Mouse (Mus musculus): ENCODE data around the gene Gcnt3.

The Gcnt3 gene

DNA sequence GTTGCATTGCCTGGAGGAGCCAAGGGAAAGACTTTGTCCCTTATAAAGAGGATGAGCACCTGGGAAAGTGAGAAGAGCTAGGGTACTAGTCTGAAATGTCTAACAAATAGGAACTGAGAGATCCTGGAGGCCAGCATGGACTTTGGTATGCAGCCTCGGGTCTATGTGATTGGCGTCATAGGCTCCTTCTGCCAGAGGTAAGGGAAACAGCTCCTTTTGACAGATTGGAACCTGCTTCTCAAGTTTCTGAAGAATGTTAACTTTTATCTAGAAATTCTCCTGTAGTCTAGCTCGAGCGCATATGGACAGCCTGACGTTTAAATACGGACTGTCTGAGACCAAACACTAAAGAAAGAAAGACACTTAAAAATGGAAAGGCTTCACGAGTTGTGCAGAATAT lies at the start of gene Gcnt3:
Gene Gcnt3, minus strand, starts transcription at position 101 of the 400 bp plus-strand sequence.
- no peak for DNase-seq (ENCODE audit: low spot score)

GRCm38 (mm10) chr9:70087379-70087778 lies 49.5 kb upstream of the Gcnt3 start:
- DNase-seq (ENCODE audit: low spot score): no peak

DNA sequence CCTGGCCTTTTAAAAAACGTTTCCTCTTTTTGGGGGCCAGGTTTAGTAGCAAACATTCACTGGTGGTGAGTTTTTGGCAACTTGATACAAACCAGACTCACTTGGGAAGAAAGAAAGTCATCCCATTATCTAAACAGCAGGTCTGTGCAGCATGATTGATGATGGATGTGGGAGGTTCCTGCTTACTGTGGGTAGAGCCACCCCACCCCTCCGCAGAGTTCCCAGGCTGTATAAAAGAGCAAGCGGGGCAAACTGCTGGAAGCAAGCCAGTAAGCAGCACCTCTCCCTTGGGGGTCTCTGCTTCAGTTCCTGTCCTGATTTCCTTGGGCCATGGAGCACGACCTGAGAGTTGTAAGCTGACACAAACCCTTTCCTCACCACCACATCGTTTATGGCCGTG lies 48.2 kb upstream of the Gcnt3 start:
- no peak for DNase-seq (ENCODE audit: low spot score)

DNA sequence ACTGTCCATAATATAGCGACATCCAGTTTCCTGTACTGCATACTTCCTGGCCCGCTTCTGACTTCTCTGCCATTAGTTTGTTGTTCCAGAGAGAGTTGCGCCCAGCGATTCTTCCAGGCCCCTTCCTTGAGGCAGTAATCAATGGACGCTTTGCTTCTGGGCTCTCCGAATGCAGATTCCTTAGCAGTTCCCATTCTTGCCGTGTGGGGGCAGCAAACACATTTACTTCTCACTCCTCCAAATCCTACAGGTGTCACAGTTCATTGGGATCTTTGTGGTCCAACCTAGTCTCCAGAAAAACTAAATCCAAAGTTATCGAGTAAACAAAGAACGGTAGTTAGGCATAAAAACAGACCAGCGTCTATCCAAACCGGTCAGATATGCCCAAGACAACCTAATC lies 46.2 kb upstream of the Gcnt3 start:
- DNase-seq (ENCODE audit: low spot score): peak; percentile 29

GRCm38 (mm10) chr9:70082357-70083204 lies 44.7 kb upstream of the Gcnt3 start:
- DNase-seq (ENCODE audit: low spot score): no peak

- DNase-seq (ENCODE audit: low spot score): no peak
Measured at GRCm38 (mm10) chr9:70081767-70082166, 43.9 kb upstream of the Gcnt3 start.

DNA sequence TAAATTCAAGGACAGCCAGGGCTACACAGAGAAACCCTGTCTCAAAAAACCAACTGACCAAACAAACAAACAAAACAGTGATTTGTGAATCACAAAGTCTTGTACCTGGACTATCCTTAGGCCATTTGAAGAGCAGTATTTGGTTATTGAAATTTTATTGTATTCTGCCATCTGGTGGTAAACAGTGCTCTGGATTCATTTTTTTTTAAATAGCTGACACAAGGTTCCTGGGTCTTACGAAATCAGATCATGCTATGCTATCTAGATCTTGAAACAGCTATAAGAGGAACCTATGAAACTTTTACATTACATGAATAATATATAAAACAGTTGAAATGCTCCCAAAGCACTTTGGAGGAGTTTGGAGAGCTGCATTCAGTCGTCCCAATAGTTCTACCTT lies 43.1 kb upstream of the Gcnt3 start:
- DNase-seq (ENCODE audit: low spot score): no peak

DNA sequence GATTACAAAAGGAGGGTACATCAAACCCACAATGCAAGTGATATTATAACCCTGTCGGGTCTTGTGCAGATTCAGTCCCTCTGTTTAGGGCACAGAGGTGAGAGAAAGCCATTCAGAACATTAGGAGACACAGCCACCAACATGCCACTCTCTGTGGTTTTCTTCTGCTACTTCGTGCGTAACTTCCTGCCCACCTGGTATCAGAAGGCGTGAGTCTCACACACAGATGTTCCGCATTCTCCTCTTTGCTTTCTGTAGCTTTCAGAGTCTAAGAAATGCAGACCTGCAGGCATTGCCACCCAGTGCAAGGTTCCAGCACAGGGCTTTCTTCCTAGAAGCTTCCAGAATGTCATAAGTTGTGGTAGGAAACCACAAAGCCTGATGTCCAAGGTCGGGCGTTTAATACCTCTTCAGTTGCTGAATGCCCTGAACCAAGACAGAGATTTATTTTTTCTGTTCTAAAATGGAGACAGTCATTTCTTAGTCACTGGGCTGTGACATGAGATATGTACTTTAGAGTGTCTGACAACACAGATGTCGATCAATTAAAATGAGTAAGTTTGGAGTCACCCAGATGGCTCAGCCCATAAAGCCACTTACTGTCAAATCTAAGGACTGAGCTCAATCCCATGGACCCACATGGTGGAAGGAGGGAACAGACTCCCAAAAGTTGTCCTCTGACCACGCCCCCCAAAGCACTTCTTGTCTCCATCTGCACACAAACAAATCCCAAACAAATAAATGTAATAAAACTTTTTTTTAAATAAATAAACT lies 42.3 kb upstream of the Gcnt3 start:
- no peak for DNase-seq (ENCODE audit: low spot score)

- DNase-seq (ENCODE audit: low spot score): no peak
Measured at GRCm38 (mm10) chr9:70078034-70078433, 40.1 kb upstream of the Gcnt3 start.

- DNase-seq (ENCODE audit: low spot score): no peak
Measured at GRCm38 (mm10) chr9:70077170-70077569, 39.3 kb upstream of the Gcnt3 start.

DNA sequence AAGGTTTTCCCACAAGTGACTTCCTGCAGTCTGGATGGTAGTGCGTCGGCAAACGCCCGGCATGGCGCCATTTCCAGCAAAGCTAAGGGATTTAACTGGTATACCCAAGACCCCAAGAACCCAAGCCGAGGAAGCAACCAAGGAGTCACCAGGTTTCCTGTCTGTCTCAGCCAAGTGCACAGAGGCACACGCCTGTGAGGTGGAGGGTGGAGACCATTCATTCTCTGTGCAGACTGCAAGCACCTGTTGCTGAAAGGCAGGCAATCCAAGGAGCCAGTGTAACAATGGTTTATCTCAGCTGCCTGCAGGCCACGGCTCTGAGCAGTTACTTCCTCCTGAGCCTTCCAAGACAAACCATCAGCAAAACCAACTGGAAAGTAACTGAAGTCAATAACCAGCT lies 34.5 kb upstream of the Gcnt3 start:
- no peak for DNase-seq (ENCODE audit: low spot score)

DNA sequence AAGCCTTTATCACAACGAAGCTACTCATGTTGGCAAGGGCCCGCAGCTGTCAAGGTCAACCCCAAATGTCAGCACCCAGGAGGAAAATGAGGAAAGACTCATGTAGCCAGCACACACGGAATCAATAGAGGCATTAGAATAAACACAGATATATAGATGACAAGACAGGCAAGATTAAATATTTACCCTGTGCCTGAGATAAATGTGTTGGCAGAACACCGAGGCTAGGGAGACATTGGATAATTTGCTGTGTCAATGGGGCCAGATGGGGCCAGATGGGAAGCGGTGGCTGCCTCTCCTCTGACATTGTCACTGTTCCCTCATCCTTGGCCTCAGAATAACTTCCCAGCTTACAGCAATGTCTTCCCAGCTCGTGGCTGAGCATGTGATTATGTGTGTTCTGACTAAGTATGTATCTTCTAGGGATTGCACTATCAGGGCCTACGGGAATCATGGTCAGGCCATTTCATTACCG lies 32.1 kb upstream of the Gcnt3 start:
- no peak for DNase-seq (ENCODE audit: low spot score)

- DNase-seq (ENCODE audit: low spot score): no peak
Measured at GRCm38 (mm10) chr9:70067497-70067896, 29.6 kb upstream of the Gcnt3 start.

- DNase-seq (ENCODE audit: low spot score): no peak
Measured at GRCm38 (mm10) chr9:70062012-70062411, 24.1 kb upstream of the Gcnt3 start.

GRCm38 (mm10) chr9:70053411-70053810 lies 15.5 kb upstream of the Gcnt3 start:
- no peak for DNase-seq (ENCODE audit: low spot score)

GRCm38 (mm10) chr9:70052730-70053129 lies 14.8 kb upstream of the Gcnt3 start:
- DNase-seq (ENCODE audit: low spot score): no peak

DNA sequence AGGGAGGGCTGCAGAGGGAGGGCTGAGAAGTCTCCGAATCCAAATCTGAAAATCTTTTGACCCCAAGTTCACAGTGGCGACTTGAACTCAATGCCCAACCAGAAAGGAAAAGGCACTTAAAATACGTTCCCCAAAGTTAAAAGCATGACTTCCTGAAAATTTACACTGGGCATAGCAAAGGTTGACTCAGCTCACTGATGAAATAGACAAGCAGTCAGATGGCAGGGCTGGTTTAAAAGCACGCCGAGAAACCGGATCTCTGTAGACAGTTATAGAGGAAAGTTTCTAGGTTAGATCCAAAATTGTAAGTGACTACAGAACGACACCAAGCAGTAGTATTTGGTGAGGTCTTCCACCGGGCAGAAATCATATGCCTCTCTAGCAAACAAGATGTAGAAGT lies 12.0 kb upstream of the Gcnt3 start:
- DNase-seq (ENCODE audit: low spot score): no peak

GRCm38 (mm10) chr9:70049416-70049783 lies 11.5 kb upstream of the Gcnt3 start:
- DNase-seq (ENCODE audit: low spot score): no peak

DNA sequence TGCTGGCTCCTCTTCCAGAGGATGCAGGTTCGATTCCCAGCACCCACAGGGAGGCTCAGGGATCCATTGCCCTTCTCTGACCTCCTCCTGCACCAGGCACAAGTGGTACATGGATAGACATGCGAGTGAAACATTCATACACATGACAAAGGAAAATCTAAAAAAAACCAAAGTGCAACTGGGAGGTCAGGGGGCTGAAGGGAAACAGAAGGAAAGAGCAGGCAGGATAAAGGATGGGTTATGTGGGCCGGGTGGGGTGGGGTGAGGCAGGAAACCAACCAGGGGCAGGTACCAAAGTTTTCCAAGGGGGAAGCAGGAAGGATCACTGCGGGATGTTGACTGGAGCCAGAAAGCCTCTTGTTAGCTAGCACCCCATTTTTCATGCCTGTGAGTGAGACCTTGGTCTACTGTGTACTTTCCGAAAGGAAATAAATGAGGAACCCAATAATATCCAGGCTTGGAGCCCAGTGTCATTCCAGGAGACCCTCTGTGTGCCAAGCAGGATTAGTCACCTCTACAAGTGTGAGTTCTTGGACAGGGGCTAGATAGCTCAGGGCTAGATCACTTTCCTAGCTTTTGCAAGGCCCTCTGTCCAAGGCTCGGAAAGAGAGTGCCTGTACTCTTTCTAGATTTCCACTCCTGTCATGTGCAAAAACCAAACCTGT lies 11.0 kb upstream of the Gcnt3 start:
- no peak for DNase-seq (ENCODE audit: low spot score)

- no peak for DNase-seq (ENCODE audit: low spot score)
Measured at GRCm38 (mm10) chr9:70048280-70048679, 10.4 kb upstream of the Gcnt3 start.

DNA sequence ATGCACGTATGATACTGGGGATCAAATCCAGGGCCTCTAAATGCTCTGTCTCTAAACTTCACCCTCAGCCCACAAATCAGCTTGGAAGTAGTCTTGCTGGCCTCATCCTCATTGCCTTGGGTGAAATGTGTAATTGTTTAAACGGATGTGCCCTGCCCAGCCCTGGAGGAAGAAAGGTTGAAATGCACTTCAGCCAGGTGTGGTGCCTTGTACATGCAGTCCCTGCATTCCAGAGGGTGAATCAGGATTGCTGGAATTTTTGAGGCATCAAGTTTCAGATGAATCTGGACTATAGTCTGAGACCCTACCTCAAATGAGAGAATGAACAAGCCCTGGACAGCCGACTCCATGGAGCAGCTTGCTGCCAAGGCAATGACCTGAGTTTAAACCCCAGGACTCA lies 10.0 kb upstream of the Gcnt3 start:
- DNase-seq (ENCODE audit: low spot score): no peak

DNA sequence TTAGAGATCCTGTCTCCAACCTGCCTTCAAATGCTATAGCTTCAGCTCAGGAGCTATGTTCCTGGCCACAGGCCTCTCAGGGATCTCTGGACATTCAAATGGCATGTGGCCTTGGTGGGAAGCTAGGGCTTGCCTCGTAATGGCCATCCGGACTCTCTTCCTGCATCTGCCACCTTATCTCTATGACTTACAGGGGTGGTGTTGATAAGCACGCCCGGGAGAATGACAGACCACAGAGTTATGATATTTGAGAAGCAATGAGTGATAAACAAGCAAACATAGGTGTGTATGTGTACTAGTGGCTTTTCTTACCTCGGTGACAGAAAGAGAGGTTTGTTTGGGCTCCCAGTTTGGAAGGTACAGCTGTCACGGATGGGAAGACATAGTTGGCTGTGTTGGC lies 8.4 kb upstream of the Gcnt3 start:
- DNase-seq (ENCODE audit: low spot score): no peak

DNA sequence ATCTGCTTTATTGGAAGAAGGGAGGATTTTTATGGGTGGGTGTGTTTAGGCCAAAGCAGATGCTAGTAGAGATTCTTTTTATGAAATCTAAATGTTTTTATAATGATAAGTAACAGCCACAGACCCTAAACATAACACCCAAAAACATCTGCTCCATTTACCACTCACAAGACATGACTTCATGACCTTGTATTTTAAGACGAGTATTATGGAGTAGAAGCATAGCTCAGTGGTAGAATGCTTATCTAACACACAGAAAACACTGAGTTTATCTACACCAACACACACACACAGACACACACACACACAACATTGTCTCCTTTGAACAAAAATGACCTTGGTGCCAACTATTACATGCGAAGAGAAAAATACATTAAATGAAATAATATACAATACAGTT lies 7.0 kb upstream of the Gcnt3 start:
- DNase-seq (ENCODE audit: low spot score): no peak

Measured in ovary, postnatal 14 days (tissue).